Mouse (Mus musculus) small intestine, adult 2 months (tissue): ENCODE data around the gene Mcidas. TPM values are rescaled to one million over a fixed set of nuclear protein-coding genes. Genes with fewer than 3 reads are reported as not detected.

Experiments
- H3K27ac ChIP-seq: fragments of 200-500 bp; 2 replicates; pipeline ENCODE4 v1.5.1; 2012; ENCODE audit warnings: low read depth, low read length, control low read depth, inconsistent platforms; ENCODE audit not compliant: insufficient read depth
- H3K27me3 ChIP-seq: fragments of 200-500 bp; 2 replicates; pipeline ENCODE4 v1.6.1; 2012; ENCODE audit warnings: mild to moderate bottlenecking, moderate library complexity, low read length, inconsistent platforms; ENCODE audit not compliant: control insufficient read depth, insufficient read depth
- H3K36me3 ChIP-seq: fragments of 200-500 bp; 2 replicates; pipeline ENCODE4 v1.6.1; 2012; ENCODE audit warnings: mild to moderate bottlenecking, low read length, control low read depth, inconsistent platforms; ENCODE audit not compliant: control insufficient read depth, insufficient read depth
- H3K4me1 ChIP-seq: fragments of 200-500 bp; 2 replicates; pipeline ENCODE4 v1.6.1; 2012; ENCODE audit warnings: low read length, inconsistent platforms, mixed read lengths; ENCODE audit not compliant: control insufficient read depth, insufficient read depth, insufficient read length
- H3K4me3 ChIP-seq: fragments of 200-500 bp; 2 replicates; pipeline ENCODE4 v1.5.1; 2012; ENCODE audit warnings: low read depth, mild to moderate bottlenecking, control low read depth, inconsistent platforms, low read length, moderate library complexity
- CTCF ChIP-seq: fragments of 200-500 bp; IDR thresholded peaks from 2 replicates; pipeline ENCODE4 v1.5.1; 2012; ENCODE audit warnings: low read depth, mild to moderate bottlenecking, control low read depth, inconsistent platforms, low read length, moderate library complexity, mixed read lengths; ENCODE audit not compliant: insufficient replicate concordance, insufficient read length; ENCODE audit errors: extremely low read depth
- POLR2A ChIP-seq: fragments of 200-500 bp; IDR thresholded peaks from 2 replicates; pipeline ENCODE4 v1.6.1; 2012; ENCODE audit warnings: low read depth, mild to moderate bottlenecking, control low read depth, inconsistent platforms, low read length, moderate library complexity
- WGBS: fragments of 180-500 bp; shearing (Covaris S2); methylation state at CpG from one replicate; pipeline ENCODE4 v1.1.7; 2018; 5-methylcytosine and 5-hydroxymethylcytosine counted together
- polyA plus RNA-seq: library from polyadenylated mRNA; depleted of rRNA; stranded (reverse); fragments of >200 nt; gene quantifications from 2 replicates; pipeline ENCODE4 v1.2.3, GENCODE M21; 2012

The Mcidas gene
- polyA plus RNA-seq, 1 experiment: not detected

DNA sequence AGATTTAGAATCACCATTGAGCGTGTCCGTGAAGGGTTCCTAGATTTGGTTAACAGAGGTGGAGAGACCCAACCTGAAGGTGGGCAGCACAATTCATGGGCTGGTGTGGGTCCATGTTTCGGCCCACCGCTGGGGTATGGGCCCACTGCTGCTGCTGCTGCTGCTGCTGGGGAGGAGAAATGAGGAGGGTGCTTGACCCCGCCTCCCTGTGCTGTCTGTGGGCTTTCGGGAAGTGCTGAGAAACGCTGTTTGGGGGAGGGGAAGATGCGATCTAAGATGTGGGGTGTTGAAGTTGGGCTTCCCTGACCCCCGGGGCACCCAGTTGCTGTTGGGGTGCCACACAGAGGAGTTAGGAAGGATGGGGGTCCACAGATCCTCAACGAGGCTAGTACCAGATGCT lies 16.9 kb upstream of the Mcidas start:
- 39% methylated on average over 10 of the region's 10 CpGs for WGBS
- H3K4me3 ChIP-seq: no peak overlapping the region
- no peaks in the 10 kb centered on the region for H3K4me1 ChIP-seq
- H3K36me3 ChIP-seq: no peaks in the 10 kb centered on the region
- TF ChIP-seq POLR2A (no peak), CTCF (no peak)
- H3K27ac ChIP-seq: no peak overlapping the region
- H3K27me3 ChIP-seq: peaks cover 6% of the 10 kb centered on the region; the same call in 1 of the 2 replicates

DNA sequence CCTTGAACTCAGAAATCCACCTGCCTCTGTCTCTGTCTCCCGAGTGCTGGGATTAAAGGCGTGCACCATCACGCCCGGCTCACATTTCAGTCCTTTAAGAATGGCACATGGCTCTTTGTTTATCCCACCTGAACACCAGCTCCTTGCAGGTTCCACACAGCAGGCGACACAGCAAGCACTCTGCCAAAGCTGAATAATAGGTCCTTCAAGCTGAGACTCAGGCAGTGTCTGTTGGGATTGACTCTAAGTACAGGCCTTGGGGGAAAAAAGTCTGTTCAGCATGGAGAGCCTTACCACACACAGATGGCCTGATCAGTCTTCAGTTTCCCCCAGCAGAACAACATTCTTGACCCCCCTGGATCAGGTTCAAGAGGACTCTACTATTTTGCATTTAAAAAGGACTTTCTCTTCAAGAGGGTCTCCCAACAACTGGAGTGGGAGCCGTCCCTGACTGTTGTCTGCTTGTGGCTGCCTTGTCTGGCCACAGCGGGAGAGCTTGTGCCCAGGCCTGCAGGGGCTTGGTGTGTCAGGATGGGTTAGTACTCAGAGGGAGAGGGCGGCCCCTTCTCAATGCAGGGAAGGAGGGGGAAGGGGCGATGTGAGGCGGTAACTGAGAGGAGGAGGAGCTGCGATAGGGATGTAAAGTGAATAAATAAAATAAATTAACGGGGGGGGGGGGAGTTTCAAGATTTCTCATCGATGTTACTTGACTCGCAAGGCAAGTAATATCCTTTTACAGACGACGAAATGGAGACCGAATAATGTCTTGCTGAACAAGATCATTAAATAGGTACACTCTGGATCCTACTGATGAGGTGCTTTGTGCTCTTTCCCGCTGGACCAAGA lies 7.8 kb upstream of the Mcidas start:
- no peak overlapping the region for H3K4me3 ChIP-seq
- no peak for TF ChIP-seq CTCF
- no peak for TF ChIP-seq POLR2A
- WGBS: 28% methylated on average over 18 of the region's 18 CpGs
- H3K27me3 ChIP-seq: peaks cover 50% of the 10 kb centered on the region
- H3K27ac ChIP-seq: no peak overlapping the region
- H3K36me3 ChIP-seq: no peaks in the 10 kb centered on the region
- H3K4me1 ChIP-seq: peaks cover 13% of the 10 kb centered on the region

DNA sequence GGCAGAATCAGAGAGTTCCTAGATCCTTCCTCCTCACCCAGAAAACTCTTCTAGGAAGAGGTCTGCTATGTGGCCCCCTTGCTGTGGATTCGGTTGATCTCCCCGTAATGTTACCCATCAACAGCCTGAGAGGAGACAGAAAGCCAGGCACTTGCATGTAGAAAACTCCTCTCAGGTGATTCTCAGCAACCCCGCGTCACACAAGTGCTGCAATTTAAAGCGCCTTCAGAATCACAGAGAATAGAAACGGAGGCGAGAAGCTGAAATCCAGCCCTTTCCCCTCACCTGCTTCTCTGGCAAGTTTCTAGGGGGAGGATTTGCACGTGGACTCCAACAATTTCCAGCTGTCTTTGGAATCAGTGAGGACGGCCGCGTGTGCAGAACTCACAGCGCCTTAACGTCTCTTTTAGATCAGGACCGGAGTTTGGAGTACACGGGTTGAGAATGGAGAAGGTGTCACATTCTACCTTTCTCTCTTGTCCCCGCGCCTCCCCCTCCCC lies 7.1 kb upstream of the Mcidas start:
- Histone ChIP-seq H3K27ac (no peak overlapping the region), H3K4me1 (peaks cover 13% of the 10 kb centered on the region), H3K27me3 (peaks cover 56% of the 10 kb centered on the region), H3K36me3 (no peaks in the 10 kb centered on the region), H3K4me3 (no peak overlapping the region)
- 2% methylated on average over 17 of the region's 17 CpGs for WGBS
- no peak for TF ChIP-seq POLR2A
- TF ChIP-seq CTCF: no peak

DNA sequence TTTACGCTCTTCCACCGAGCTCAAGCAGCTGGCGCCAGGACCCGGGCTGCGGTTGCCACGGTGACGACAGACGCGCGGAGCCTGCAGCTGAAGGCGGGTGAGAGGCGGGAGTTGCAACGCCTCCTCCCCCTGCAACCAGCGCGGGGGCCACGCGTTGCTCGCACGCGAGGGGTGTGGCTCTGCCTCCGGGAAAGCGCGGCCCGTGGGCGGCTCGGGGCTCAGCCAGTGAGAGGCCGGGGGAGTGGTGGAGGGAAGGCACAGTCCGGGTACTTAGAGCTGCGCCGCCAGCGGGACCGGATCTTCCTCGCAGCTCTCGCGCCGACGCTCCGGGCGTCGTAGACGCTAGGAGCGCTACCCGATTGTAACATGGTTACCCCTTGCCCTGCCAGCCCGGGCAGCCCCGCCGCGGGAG lies 6.1 kb upstream of the Mcidas start, which contains the start of gene Ccno:
Gene Ccno, plus strand, starts transcription at position 271 of the 412 bp plus-strand sequence.
- Histone ChIP-seq H3K27ac (no peak within 1 kb of the TSS), H3K36me3 (no peaks in the 10 kb centered on the region), H3K4me3 (peak within 1 kb of the TSS; percentile 64), H3K4me1 (peaks cover 13% of the 10 kb centered on the region), H3K27me3 (peaks cover 57% of the 10 kb centered on the region)
- WGBS: 1% methylated on average over 47 of the region's 47 CpGs
- peak; percentile 80 for TF ChIP-seq POLR2A
- no peak for TF ChIP-seq CTCF

DNA sequence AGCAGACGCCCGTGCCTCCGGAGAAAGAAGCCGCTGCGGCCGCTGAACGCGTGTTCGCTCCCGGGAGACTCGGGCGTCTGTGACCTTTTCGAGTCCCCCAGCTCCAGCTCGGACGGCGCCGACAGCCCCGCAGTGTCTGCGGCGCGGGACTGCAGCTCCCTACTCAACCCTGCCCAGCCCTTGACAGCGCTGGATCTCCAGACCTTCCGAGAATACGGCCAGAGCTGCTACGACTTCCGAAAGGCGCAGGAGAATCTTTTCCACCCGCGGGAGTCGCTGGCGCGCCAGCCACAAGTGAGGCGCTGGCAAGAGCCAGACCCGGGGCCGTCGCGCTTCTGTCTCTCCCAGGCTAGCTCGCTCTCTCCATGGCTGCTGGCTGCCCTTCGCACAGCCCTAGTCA lies 5.7 kb upstream of the Mcidas start:
- under 1% methylated on average over 39 of the region's 39 CpGs for WGBS
- no peak for TF ChIP-seq CTCF
- TF ChIP-seq POLR2A: no peak
- Histone ChIP-seq H3K36me3 (no peaks in the 10 kb centered on the region), H3K27me3 (peaks cover 57% of the 10 kb centered on the region), H3K27ac (no peak overlapping the region), H3K4me3 (peak overlapping the region; percentile 64), H3K4me1 (peaks cover 13% of the 10 kb centered on the region)

- H3K4me3 ChIP-seq: peak overlapping the region; percentile 16
- no peak for TF ChIP-seq CTCF
- H3K4me1 ChIP-seq: peaks cover 18% of the 10 kb centered on the region
- WGBS: 3% methylated on average over 19 of the region's 19 CpGs
- H3K36me3 ChIP-seq: no peaks in the 10 kb centered on the region
- peaks cover 66% of the 10 kb centered on the region for H3K27me3 ChIP-seq
- no peak overlapping the region for H3K27ac ChIP-seq
Measured at GRCm38 (mm10) chr13:112988866-112989265, 4.8 kb upstream of the Mcidas start.

DNA sequence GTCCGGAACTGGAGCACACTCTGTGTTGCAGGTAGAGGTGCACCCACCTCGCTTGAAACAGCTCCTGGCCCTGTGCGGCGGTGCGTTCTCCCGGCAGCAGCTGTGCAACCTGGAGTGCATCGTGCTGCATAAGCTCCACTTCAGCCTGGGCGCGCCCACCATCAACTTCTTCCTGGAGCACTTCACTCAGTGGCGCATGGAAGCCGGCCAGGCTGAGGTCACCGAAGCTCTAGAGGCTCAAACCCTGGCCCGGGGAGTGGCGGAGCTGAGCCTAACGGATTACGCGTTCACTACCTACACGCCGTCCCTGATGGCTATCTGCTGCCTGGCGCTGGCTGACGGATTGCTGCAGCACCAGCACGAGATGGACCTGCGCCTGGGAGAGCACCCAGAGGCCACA lies 4.1 kb upstream of the Mcidas start:
- Histone ChIP-seq H3K27ac (no peak overlapping the region), H3K36me3 (no peaks in the 10 kb centered on the region), H3K27me3 (peaks cover 64% of the 10 kb centered on the region), H3K4me3 (no peak overlapping the region), H3K4me1 (peaks cover 22% of the 10 kb centered on the region)
- WGBS: under 1% methylated on average over 23 of the region's 23 CpGs
- TF ChIP-seq POLR2A: no peak
